ENCODE assay signal across 9 mouse cellular contexts in the genomic region with DNA sequence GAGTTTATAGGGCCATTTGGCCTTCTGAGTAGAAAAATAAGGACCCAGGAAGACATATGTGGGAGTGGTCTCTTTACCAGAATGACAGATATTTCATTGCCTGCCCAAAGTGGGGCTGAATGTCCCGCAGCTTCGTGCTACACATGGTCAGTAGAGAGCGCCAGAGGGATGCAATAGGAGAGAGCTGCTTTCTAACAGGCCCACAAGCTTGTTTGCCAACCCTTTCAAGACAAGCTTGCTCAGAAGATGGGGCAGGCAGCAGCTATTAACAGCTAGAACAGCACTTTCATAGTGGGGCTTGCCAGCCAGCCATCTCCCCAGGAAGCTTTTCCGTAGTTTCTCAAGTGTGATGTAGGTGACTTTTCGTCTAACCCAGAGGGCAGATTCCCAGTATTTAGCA. TPM values are rescaled to one million over a fixed set of nuclear protein-coding genes. Genes with fewer than 3 reads are reported as not detected.
DNase-seq lines count a peak whose midpoint lies in the region; ATAC-seq and TF ChIP-seq lines count a peak whose summit lies in the region.
"Had no signal": no experiment of that assay in that cellular context is flagged by ENCODE, and none has a peak within 500 bp of the region (broad histone marks: within the 10 kb centered on the region; RNA-seq: fewer than 3 reads in every experiment).

No protein-coding gene starts in this region.

- TF ChIP-seq CTCF in heart, postnatal 0 days (IDR thresholded peaks at IDR 0.05; ENCODE audit: low read depth) = peak; percentile 65

- 22% methylated on average over 5 of the region's 5 CpGs for WGBS in forebrain, embryonic 14.5 days
- 22% methylated on average over 5 of the region's 5 CpGs for WGBS in forebrain, embryonic 16.5 days
- WGBS in neural tube, embryonic 15.5 days = 17% methylated on average over 5 of the region's 5 CpGs
- WGBS in heart, postnatal 0 days = 11% methylated on average over 5 of the region's 5 CpGs

- no peak overlapping the region for H3K9ac ChIP-seq in forebrain, embryonic 14.5 days (ENCODE audit: low read length)
- no peak overlapping the region for H3K9ac ChIP-seq in forebrain, embryonic 16.5 days (replicated peaks; ENCODE audit: low read depth, low read length)
- no peak overlapping the region for H3K9ac ChIP-seq in neural tube, embryonic 15.5 days (replicated peaks)
- no peak overlapping the region for H3K9ac ChIP-seq in heart, postnatal 0 days (replicated peaks; ENCODE audit: low read depth, low read length)

- H3K4me1 ChIP-seq in forebrain, embryonic 14.5 days (ENCODE audit: control insufficient read depth, insufficient read depth, low read length) = no peaks in the 10 kb centered on the region
- H3K4me1 ChIP-seq in forebrain, embryonic 16.5 days (replicated peaks; ENCODE audit: control insufficient read depth, insufficient read depth, low read length) = 0 out of 2 replicates have a peak, but pooled peaks cover 2% of the 10 kb centered on the region
- H3K4me1 ChIP-seq in neural tube, embryonic 15.5 days = no peaks in the 10 kb centered on the region
- no peaks in the 10 kb centered on the region for H3K4me1 ChIP-seq in heart, postnatal 0 days (ENCODE audit: control insufficient read depth, insufficient read depth)
- H3K4me1 ChIP-seq: megakaryocyte, embryonic 14.5 days had no signal

- H3K4me3 ChIP-seq in forebrain, embryonic 14.5 days (ENCODE audit: low read depth, low read length) = no peak overlapping the region
- H3K4me3 ChIP-seq in forebrain, embryonic 16.5 days (replicated peaks; ENCODE audit: low read length) = no peak overlapping the region
- no peak overlapping the region for H3K4me3 ChIP-seq in neural tube, embryonic 15.5 days (replicated peaks)
- no peak overlapping the region for H3K4me3 ChIP-seq in heart, postnatal 0 days (ENCODE audit: low read depth, low read length)
- H3K4me3 ChIP-seq: megakaryocyte, embryonic 14.5 days had no signal

- no peaks in the 10 kb centered on the region for H3K27me3 ChIP-seq in forebrain, embryonic 14.5 days (replicated peaks; ENCODE audit: control insufficient read depth, insufficient read depth, low read length)
- H3K27me3 ChIP-seq in forebrain, embryonic 16.5 days (replicated peaks; ENCODE audit: control insufficient read depth, insufficient read depth, low read length) = no peaks in the 10 kb centered on the region
- H3K27me3 ChIP-seq in neural tube, embryonic 15.5 days (replicated peaks) = no peaks in the 10 kb centered on the region
- no peaks in the 10 kb centered on the region for H3K27me3 ChIP-seq in heart, postnatal 0 days (ENCODE audit: control insufficient read depth, insufficient read depth, low read length)

- no peak for ATAC-seq in forebrain, embryonic 14.5 days
- ATAC-seq in forebrain, embryonic 16.5 days = no peak
- ATAC-seq in neural tube, embryonic 15.5 days (ENCODE audit: low FRiP score) = no peak
- no peak for ATAC-seq in heart, postnatal 0 days (ENCODE audit: insufficient read depth, low read depth)
- ATAC-seq in erythroid progenitor cell, adult 5-6 weeks (replicated peaks; ENCODE audit: low FRiP score, poor library complexity, severe bottlenecking) = no peak

- H3K4me2 ChIP-seq in forebrain, embryonic 14.5 days (ENCODE audit: low read length) = no peak overlapping the region
- no peak overlapping the region for H3K4me2 ChIP-seq in forebrain, embryonic 16.5 days (ENCODE audit: low read length)
- H3K4me2 ChIP-seq in neural tube, embryonic 15.5 days = no peak overlapping the region
- no peak overlapping the region for H3K4me2 ChIP-seq in heart, postnatal 0 days (ENCODE audit: low read depth, low read length)

- no peak overlapping the region for H3K27ac ChIP-seq in forebrain, embryonic 14.5 days (ENCODE audit: low read depth, low read length)
- H3K27ac ChIP-seq in forebrain, embryonic 16.5 days (ENCODE audit: low read length) = no peak overlapping the region
- H3K27ac ChIP-seq in neural tube, embryonic 15.5 days (replicated peaks) = no peak overlapping the region
- no peak overlapping the region for H3K27ac ChIP-seq in heart, postnatal 0 days (ENCODE audit: low read depth)

- H3K9me3 ChIP-seq in forebrain, embryonic 14.5 days (replicated peaks; ENCODE audit: control insufficient read depth, low read length) = no peaks in the 10 kb centered on the region
- no peaks in the 10 kb centered on the region for H3K9me3 ChIP-seq in forebrain, embryonic 16.5 days (ENCODE audit: control insufficient read depth, low read length)
- no peaks in the 10 kb centered on the region for H3K9me3 ChIP-seq in neural tube, embryonic 15.5 days (replicated peaks)
- no peaks in the 10 kb centered on the region for H3K9me3 ChIP-seq in heart, postnatal 0 days (replicated peaks; ENCODE audit: control insufficient read depth, low read length)
- H3K9me3 ChIP-seq: megakaryocyte, embryonic 14.5 days had no signal

- TF ChIP-seq EP300 in heart, postnatal 0 days (IDR thresholded peaks at IDR 0.05; ENCODE audit: low read depth) = no peak

- DNase-seq in forebrain, embryonic 14.5 days (ENCODE audit: low spot score) = peak; percentile 70
- DNase-seq in neural tube, embryonic 10.5 days (ENCODE audit: extremely low spot score, low spot score) = peak; percentile 24
- peak; percentile 65 for DNase-seq in heart, postnatal 0 days (ENCODE audit: low spot score)
- peak; percentile 14 to 29 for DNase-seq in lung, adult 18-20 months
- DNase-seq in testis, postnatal 10 days (ENCODE audit: low spot score) = peak; percentile 71

- no peaks in the 10 kb centered on the region for H3K36me3 ChIP-seq in forebrain, embryonic 14.5 days (ENCODE audit: control insufficient read depth, insufficient read depth, low read length)
- H3K36me3 ChIP-seq in forebrain, embryonic 16.5 days (ENCODE audit: control insufficient read depth, insufficient read depth) = no peaks in the 10 kb centered on the region
- no peaks in the 10 kb centered on the region for H3K36me3 ChIP-seq in neural tube, embryonic 15.5 days
- no peaks in the 10 kb centered on the region for H3K36me3 ChIP-seq in heart, postnatal 0 days (replicated peaks; ENCODE audit: control insufficient read depth, insufficient read depth, low read length)

RNA-seq across cellular contexts. Expression of gene Tcf21, which starts 42.0 kb away (rescaled TPM):
- polyA plus RNA-seq in forebrain, embryonic 14.5 days (2014; fragmentation: Nextera tagmentation; extraction: Ambion mirVana) = 0.32 and 0.57 TPM in 2 replicates
- polyA plus RNA-seq in forebrain, embryonic 16.5 days (2015; fragmentation: Nextera tagmentation; extraction: Ambion mirVana) = 0.22 and 0.71 TPM in 2 replicates
- polyA plus RNA-seq in neural tube, embryonic 15.5 days (2015; fragmentation: Nextera tagmentation; extraction: Ambion mirVana) = 20.9 TPM in 1 of 2 replicates, not detected in the other
- 17.9 and 21.9 TPM in 2 replicates for total RNA-seq in heart, postnatal 0 days (2014; rRNA removed; ENCODE audit: low replicate concordance)
- polyA plus RNA-seq in heart, postnatal 0 days (2015; fragmentation: Nextera tagmentation; extraction: Ambion mirVana) = 56.0 and 56.9 TPM in 2 replicates
- total RNA-seq in erythroid progenitor cell, adult 5-6 weeks (2015; ENCODE audit: low replicate concordance) = not detected in 2 replicates
- not detected in 2 replicates for total RNA-seq in erythroid progenitor cell, adult 5-6 weeks (2017; ENCODE audit: low replicate concordance)

RNA-seq across cellular contexts. Expression of gene Tbpl1, which starts 46.2 kb away (rescaled TPM):
- polyA plus RNA-seq in forebrain, embryonic 14.5 days (2014; fragmentation: Nextera tagmentation; extraction: Ambion mirVana) = 108 and 121 TPM in 2 replicates
- 110 and 114 TPM in 2 replicates for polyA plus RNA-seq in forebrain, embryonic 16.5 days (2015; fragmentation: Nextera tagmentation; extraction: Ambion mirVana)
- polyA plus RNA-seq in neural tube, embryonic 15.5 days (2015; fragmentation: Nextera tagmentation; extraction: Ambion mirVana) = 72.4 and 88.3 TPM in 2 replicates
- total RNA-seq in heart, postnatal 0 days (2014; rRNA removed; ENCODE audit: low replicate concordance) = 8.2 and 22.4 TPM in 2 replicates
- polyA plus RNA-seq in heart, postnatal 0 days (2015; fragmentation: Nextera tagmentation; extraction: Ambion mirVana) = 31.2 and 37.0 TPM in 2 replicates
- 18.7 and 20.5 TPM in 2 replicates for total RNA-seq in erythroid progenitor cell, adult 5-6 weeks (2015; ENCODE audit: low replicate concordance)
- total RNA-seq in erythroid progenitor cell, adult 5-6 weeks (2017; ENCODE audit: low replicate concordance) = 16.3 and 21.1 TPM in 2 replicates
